Mouse (Mus musculus) v-Abl transformed pro-B cells (cell line): Measurements from ENCODE around the gene Plbd2.

Experiments
- in situ Hi-C, 2 experiments: fragments of 400-800 bp; cut with MboI; formaldehyde crosslinking; loops; one replicate each; pipeline ENCODE4 v1.15.1; 2025; ENCODE audit not compliant: unreplicated experiment in 2 of 2

The Plbd2 gene

DNA sequence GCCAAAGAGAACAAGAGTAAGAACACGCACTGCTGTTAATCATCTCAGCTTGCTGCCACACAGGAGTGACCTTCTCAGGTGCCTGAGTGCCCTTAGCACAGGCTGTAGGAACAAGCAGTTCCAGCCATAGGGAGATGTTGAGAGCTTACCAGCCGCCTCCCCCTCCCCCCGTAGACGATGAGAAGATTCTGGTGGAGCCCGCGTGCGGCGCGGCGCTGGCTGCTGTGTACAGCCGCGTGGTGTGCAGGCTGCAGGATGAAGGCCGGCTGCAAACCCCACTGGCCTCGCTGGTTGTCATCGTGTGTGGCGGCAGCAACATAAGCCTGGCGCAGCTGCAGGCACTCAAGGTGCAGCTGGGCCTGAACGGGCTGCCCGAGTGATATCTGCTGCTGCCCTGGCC is 20.0 kb downstream of the Plbd2 start:
- in situ Hi-C loops, result loop anchor here in 1 of 2 experiments (25.0 kb wide), 1 partner anchor 254 kb away; the partner anchor contains the start of gene Oas2

GRCm38 (mm10) chr5:120481205-120481604 is 22.2 kb downstream of the Plbd2 start:
- in situ Hi-C loops, result loop anchor here in 1 of 2 experiments (25.0 kb wide), 1 partner anchor 256 kb away; the partner anchor contains the start of gene Oas2

- in situ Hi-C loops, result loop anchor here in 1 of 2 experiments (25.0 kb wide), 1 partner anchor 258 kb away; the partner anchor contains the start of gene Oas2
These were observed 23.9 kb downstream of the Plbd2 start for GRCm38 (mm10) chr5:120479538-120479937.

DNA sequence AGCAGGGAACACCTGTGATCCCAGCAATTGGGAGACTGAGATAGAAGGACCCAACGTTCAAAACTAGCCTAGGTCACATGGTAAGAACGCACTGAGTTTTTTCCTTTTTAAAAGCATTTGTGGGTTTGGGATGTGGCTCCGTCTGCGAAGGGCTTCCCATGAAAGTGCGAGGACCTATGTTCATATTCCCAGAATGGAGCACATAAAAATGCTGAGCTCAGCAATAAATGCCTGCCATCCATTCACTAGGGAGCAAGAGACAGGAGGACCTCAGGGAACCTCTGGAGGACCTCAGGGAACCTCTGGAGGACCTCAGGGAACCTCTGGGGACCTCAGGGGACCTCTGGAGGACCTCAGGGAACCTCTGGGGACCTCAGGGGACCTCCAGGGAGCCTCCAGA is 25.4 kb downstream of the Plbd2 start:
- in situ Hi-C loops, result loop anchor here in 1 of 2 experiments (25.0 kb wide), 1 partner anchor 259 kb away; the partner anchor contains the start of gene Oas2

- in situ Hi-C loops, result loop anchor here in 1 of 2 experiments (25.0 kb wide), 1 partner anchor 261 kb away; the partner anchor contains the start of gene Oas2
These were observed 27.1 kb downstream of the Plbd2 start, which contains the start of gene Sds for GRCm38 (mm10) chr5:120476296-120476695. TSS of gene Sds (plus strand) at chr5:120476526.

- in situ Hi-C loops, result loop anchor here in 1 of 2 experiments (25.0 kb wide), 1 partner anchor 261 kb away; the partner anchor contains the start of gene Oas2
These were observed 27.6 kb downstream of the Plbd2 start for GRCm38 (mm10) chr5:120475861-120476260.

GRCm38 (mm10) chr5:120473361-120473760 is 30.1 kb downstream of the Plbd2 start:
- in situ Hi-C loops, result no loop called here

DNA sequence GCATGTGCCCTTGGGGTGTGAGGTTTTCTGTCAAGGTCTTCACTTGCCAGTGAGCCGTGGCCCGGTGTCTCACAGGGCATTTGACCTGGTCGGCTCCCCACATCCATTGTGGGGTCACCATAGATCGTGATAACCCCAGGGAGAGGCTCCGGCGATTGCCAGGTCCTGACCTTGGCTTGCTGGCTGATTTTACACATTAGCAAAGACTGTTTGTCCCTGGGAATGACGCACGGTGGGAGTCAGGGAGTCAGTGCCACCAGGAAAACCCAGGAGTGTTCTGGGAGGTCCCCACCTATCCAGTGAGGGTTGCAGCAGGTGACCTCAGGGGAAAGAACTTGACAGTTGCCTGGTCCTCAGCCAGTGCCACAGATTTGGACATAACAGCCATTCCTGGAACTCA is 30.7 kb downstream of the Plbd2 start, which contains the start of gene Sdsl:
Gene Sdsl, minus strand, starts transcription at position 41 of the 400 bp plus-strand sequence.
- in situ Hi-C loops, result no loop called here

GRCm38 (mm10) chr5:120471538-120471937 is 31.9 kb downstream of the Plbd2 start:
- in situ Hi-C loops, result no loop called here

- in situ Hi-C loops, result no loop called here
These were observed 34.6 kb downstream of the Plbd2 start for GRCm38 (mm10) chr5:120468830-120469229.

GRCm38 (mm10) chr5:120468336-120468735 is 35.1 kb downstream of the Plbd2 start:
- in situ Hi-C loops, result no loop called here

DNA sequence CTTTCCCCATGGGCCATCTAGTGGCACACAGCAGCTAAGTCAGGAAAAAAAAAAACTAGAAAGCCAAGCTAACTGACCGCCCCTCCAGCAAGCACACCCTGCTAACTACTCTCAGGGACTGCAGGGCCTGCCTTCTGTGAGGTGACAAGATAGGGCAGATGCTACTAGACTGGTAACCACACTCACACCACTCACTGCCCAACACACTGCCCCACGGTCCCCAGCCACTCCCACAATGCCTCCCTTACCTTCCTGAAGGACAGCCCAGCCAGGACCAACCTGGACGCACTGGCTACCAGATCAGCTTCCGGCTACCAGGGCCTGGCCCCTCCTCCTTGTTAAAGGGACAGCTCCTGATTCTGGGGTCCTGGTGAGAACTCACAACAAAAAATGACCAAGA is 36.4 kb downstream of the Plbd2 start:
- in situ Hi-C loops, result no loop called here

DNA sequence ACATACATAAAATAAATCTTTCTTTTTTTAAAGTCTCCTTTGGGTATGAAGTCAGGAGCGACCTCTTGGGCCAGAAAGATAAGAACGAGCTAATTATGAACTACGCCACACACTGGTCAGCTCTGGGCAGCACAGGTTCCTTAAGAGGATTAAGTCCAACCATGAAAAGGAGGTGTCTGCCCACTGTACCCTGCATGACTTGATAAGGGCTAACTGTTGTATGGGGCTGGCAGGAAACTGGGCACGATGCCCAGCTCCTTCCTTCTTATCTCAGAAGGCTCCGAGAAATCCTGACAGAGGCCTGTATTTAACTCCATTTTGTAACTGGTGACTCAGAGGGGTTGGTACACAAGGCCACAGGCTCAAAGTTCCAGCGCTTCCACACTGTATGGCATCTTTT is 37.6 kb downstream of the Plbd2 start:
- in situ Hi-C loops, result no loop called here

- in situ Hi-C loops, result no loop called here
These were observed 38.4 kb downstream of the Plbd2 start for GRCm38 (mm10) chr5:120465062-120465461.

DNA sequence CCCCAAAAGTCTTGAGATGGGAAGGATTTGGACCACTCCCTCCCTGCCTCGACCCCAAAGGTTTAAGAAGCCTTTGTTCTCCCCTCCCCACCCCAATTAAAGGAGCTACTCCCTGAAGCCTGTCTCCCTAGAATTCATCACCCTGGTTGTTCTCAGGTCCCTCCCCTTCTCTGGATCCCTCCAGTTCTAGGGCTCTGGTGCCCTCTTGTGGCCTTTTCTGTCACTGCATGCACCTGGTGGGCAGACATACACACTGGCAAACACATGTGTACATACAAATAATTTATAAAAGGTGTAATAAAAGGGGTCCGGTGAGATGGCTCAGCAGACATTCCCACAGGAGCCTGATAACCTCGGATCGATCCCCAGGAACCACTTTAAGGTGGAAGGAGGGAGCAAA is 39.1 kb downstream of the Plbd2 start:
- in situ Hi-C loops, result no loop called here

DNA sequence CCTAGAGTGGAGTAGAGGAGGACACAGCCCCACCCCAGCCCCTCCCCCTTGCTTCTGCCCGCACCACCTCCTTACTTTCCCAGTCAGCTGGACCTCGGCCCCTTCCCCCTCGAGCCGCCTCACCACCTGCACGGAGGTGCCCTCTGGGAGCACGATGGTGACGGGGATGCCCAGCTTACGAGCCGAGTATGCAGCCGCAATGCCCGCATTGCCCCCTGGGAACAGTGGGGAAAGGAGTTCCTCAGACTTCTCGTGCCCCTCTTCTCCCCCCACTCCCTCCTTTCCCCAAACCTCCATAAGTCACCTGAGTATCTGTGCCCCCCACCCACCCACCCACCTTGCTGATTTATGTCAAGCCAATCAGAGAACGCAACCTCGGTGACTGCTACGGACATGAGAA is 41.5 kb downstream of the Plbd2 start:
- in situ Hi-C loops, result no loop called here

GRCm38 (mm10) chr5:120459133-120459532 is 44.3 kb downstream of the Plbd2 start:
- in situ Hi-C loops, result no loop called here

- in situ Hi-C loops, result no loop called here
These were observed 45.8 kb downstream of the Plbd2 start for GRCm38 (mm10) chr5:120457628-120458027.

GRCm38 (mm10) chr5:120456841-120457554 is 46.4 kb downstream of the Plbd2 start:
- in situ Hi-C loops, result no loop called here

DNA sequence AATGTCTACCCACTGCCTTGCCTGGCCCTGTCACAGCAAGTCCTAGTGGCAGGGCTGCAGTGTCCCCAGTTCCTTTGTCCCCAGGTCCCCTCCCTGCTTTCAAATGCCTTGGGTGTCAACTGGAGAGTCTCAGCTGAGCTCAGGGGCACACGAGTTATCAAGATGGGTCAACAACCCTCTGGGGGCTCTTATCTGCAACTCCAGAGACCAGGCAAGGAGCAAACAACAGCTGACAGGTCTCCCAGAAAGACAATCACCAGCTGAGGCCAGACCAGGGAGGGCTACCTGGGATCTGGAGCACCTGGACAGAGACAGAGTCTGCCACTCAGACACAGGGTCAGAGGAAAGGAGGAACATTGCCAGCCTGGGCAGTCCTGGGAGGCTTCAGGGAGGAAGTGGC is 47.2 kb downstream of the Plbd2 start:
- in situ Hi-C loops, result no loop called here

- in situ Hi-C loops, result no loop called here
These were observed 48.6 kb downstream of the Plbd2 start for GRCm38 (mm10) chr5:120454756-120455337.
